Mouse (Mus musculus) right cerebral cortex, adult 18-20 months (tissue): ENCODE measurements around the gene Dhx30.
"Not testable (repeated sequence)": the region's sequence is repeated elsewhere in the genome, so short reads cannot be mapped to it uniquely, and the experiment has no call there.

ENCODE experiments used
- DNase-seq: peaks from one replicate; pipeline ENCODE4 v3.0.0; 2022; ENCODE audit warnings: mixed read lengths

Dhx30 gene

DNA sequence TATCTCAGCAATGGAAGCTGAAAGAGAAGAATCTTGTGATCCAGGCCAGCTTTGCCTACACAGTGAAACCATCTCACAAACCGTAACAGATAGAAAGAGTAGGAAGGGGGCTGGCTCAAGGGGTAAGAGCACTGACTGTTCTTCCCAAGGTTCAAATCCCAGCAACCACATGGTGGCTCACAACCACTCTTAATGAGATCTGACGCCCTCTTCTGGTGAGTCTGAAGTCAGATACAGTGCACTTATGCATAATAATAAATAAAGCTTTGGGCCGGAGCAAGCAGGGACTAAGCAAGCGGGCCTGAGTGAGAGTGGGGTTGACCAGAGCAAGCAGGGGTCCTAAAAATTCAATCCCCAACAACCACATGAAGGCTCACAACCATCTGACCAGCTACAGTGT lies 24.3 kb downstream of the Dhx30 start:
- no peak for DNase-seq

DNA sequence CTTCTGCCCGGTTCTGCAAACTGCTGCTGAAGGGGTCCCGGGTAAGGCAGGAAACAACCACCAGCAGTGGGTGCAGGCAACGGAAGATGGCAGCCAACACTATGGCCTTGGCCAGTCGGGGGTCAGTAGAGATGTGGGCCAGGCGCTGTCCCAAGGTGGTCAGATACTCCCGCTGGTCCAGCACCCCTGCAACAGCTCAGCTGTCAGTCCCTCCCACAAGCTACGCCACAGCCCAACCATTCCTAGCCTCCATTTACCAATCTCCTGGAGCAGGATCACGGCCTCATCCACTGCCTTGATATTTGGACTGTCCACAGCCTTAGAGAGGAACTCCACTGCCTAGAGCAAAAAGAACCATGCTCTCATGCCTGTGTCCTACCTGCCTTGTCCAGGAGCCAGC lies 31.9 kb downstream of the Dhx30 start:
- no peak for DNase-seq

DNA sequence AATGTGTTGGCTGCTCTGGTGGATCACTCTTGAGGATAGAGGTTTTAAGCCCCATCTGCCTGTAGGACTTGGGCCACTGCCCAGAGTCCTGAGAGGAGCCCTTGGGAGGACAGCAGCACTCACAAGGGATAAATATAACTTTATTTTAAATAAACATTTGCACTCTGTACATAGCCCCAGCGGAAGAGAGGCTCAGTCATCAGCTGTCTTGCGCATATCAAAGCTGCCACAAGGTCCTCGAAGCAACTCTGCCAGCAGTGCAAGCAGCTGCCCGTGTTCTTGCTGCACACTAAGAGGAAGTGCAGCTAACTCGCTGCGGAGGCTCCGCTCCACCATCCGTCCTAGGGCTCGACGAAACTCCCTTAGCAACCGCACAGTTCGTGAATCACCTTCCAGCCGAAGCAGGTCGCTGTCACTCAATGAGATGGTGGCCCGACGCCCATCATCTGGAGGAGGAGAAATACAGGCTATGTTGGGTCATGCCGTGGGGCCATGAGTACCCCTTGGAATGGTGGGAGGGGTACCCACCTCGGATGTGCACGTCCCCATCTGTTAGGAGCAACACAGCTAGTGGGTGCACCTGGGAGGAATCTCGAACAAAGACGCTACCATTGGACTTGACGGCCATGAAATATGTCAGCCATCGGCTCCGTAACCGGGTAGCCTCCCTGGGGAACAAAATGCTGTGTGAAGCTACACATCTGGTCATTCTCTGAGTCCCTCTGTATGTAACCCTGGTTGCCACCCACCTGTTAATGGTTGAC lies 33.2 kb downstream of the Dhx30 start:
- DNase-seq, result peak; percentile 44

DNA sequence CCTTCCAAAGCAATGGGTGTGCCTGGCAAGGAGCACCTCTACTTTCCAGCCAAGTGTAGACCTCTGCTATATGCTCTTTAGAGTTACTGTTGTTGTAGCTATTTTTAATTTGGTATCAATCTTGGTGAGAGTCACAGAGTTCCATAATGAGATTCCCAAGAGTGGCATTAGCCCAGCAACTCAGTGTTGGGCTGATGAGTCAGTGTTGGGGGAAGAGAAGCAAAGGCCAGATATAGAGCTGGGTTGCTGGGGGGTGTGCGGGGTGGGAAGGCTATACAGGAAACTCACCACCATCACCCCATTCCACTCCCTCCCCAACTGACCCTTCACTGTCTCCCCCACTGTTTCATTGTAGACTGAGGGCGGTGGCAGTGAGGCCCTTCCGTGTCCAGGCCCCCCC lies 36.6 kb downstream of the Dhx30 start:
- DNase-seq, result peak; percentile 37

DNA sequence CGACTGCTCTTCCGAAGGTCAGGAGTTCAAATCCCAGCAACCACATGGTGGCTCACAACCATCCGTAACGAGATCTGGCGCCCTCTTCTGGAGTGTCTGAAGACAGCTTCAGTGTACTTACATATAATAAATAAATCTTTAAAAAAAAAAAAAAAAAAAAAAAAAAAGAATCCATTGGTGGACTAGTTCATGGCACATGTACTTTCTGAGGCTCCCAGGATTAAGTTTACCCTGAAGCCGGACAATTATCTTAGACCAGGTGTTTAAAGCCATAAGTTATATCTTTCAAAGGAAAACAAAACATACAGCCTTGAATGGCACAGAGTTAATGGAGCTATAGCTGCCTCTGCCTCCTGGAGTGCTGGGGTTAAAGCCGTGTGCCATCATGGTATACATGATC lies 41.2 kb downstream of the Dhx30 start:
- not testable (repeated sequence) for DNase-seq

DNA sequence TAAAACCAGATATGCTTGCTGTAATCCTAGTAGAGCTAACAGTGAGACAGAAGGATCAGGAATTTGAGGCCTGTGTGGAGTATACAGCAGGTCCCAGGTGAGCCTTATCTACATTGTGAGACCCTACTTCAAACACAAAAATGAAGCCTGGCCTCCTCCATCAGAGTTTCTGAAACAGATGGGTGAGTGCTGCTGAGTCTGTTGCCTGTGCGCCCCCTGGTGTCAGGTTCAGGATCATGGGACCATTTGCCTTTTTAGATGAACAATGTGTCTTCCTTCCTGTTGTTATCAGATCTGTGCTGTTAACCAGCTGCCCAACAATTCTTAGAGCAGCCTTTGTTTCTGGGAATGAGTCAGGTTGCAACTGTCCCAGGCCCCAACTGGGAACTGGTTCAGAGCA lies 45.8 kb downstream of the Dhx30 start:
- peak; percentile 83 for DNase-seq

GRCm38 (mm10) chr9:110071011-110071410 lies 46.6 kb downstream of the Dhx30 start:
- DNase-seq, result no peak

DNA sequence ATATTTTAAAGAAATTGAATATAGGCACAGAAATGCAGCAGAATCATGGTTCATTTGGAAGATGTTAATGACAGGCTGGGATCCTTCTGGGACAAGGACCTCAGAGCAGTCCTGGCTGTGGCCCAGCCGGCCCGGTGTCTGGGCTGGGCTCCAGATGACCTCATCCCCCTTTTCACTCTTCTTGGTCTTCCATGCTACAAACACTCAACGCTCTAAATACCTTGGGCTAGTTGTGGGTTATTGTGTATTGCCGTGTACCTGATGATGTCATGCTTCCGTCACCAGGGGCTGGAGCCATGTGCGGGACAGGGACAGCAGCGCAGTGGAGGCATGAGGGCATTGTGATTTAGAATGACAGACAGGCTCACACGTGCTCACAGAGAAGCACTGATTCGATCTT lies 47.3 kb downstream of the Dhx30 start:
- DNase-seq, result no peak

DNA sequence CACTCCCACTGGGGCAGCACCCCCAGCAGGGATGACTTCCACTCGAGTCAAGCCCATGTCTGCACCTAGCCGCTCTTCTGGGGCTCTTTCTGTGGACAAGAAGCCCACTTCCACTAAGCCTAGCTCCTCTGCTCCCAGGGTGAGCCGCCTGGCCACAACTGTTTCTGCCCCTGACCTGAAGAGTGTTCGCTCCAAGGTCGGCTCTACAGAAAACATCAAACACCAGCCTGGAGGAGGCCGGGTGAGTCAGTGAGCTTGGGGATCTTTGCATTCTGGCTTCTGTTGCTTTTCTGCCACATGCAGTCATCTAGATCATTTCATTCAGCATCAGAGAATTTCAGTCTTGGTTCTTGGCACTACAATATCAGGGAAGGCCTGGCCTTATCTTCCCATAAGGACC lies 48.9 kb downstream of the Dhx30 start:
- DNase-seq, result no peak

DNA sequence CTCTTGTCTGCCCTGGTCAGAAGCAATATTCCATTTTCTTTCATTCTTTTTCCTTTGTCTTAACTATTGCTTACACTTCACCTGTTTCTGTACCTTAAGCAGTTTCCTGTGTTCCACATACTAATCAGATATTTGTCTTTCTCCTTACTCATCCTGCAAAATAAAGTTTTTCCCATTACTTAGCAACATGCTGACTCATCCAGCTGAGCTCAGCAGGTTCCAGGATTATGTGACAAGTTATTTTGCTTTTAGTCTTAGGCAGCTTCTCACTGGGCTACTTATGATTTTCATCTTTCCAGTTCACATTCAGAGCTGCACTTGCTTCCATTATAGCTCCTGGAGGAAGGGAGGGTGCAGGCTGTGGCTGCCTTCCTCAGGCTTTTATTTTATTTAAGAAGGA lies 53.0 kb downstream of the Dhx30 start:
- no peak for DNase-seq

DNA sequence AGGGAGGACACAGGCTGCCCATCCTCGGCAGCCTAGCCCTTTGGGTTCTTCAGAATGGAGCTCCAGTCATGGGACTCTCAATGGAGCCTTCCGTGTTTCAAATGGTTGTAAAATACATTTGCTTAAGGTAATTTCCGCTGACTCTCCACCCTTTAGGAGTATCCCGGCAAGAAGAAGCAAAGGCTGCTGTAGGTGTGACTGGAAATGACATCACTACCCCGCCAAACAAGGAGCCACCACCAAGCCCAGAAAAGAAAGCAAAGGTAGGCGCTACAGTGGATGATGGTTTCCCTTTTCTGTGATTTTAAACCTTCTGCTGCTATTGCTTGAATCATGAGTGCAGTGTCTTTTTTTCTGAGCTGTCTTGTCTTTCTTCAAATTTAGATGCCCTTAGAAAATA lies 54.8 kb downstream of the Dhx30 start:
- DNase-seq, result no peak

DNA sequence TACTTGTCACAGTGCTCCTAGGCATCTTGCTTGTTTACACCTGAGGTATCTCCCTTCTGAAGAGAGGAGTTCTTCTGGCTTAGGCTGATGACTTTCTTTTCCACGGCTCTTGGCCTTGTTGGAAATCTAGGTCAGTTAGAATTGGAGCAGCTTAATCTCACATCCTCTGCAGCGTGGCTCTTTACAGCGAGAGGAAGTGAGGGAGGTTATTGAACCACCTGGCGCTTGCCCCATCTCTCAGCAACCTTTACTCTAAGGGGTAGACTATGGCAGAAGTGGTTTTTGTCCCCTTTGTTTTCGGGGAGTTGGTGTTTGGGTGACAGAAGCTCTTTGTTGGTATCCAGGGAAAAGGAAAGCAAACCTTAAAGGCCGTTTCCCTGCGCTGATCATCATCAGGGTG lies 55.2 kb downstream of the Dhx30 start:
- no peak for DNase-seq

GRCm38 (mm10) chr9:110060761-110061160 lies 56.9 kb downstream of the Dhx30 start:
- DNase-seq, result no peak

DNA sequence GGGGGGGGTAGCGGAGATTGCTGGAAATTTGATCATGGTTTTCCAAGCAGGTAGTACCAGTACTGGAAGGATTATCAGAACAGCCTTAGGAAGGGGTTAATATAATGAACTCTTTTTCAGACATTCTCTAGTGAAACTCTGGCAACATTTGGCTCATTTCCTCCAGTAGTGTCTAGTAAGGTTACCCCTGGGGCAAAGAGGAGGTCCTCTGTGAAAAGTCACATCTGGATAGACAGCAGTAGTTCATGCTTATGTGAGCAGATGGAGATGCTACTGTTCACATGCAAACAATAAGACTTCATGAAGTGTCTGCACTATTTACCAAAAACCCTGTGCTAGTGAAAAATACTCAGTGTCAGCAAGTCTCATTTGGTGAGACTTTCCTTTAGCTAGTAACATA lies 60.4 kb downstream of the Dhx30 start:
- no peak for DNase-seq

GRCm38 (mm10) chr9:110054781-110055180 lies 62.8 kb downstream of the Dhx30 start:
- no peak for DNase-seq

GRCm38 (mm10) chr9:110054080-110054421 lies 63.6 kb downstream of the Dhx30 start:
- DNase-seq, result no peak

DNA sequence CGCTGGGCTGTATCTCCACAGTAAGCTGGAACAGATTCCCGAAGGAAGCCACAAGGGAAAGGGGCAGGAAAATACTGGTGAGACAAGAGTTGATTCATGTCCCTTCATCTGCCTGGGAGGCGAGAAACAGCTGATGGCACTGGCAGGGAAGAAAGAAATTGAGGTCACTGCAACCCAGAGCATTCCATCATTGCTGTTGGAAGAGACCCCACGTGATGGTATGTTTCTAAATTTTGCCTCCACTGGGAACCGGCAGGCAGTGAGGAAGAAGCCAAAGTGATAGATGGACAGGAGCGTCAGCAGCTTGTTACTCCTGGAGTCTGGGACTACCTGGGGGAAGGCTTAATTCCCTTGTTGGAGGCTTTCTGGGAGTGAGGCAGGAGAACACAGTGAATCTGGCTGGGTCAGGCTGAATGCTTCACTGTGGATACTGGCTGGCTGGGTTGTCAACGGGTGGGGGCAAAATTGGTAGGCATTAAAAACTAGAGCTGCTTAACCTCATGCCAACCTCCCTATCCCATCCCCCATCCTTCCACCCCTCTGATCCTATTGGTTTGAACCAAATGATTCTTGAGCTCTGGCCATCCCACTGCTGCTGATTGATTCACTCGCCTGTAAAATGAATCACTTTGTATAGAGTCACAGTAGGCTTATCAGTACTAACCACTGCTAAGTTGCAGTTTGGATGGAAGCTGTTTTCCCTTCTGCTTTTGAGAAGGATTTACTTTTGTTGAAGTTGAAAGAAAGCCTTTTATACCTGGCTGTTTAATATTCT lies 64.1 kb downstream of the Dhx30 start:
- peak; percentile 62 for DNase-seq

DNA sequence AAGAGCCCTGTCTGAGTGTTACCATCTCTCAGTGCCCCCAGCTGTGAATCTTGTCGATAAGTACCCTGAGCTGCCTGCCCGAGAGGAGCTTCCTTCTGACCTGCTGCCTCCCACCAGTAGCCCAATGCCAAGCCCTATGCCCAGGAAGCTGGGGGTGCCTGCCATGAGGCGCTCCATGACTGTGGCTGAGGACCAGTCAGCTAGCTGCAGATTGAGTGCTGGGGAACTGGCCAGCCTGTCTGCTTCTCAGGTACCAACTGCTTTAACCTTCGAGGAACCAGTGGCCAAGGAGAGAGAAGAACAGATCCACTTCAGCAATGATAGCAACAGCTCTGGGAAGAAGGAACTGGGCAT lies 64.7 kb downstream of the Dhx30 start:
- DNase-seq, result no peak

DNA sequence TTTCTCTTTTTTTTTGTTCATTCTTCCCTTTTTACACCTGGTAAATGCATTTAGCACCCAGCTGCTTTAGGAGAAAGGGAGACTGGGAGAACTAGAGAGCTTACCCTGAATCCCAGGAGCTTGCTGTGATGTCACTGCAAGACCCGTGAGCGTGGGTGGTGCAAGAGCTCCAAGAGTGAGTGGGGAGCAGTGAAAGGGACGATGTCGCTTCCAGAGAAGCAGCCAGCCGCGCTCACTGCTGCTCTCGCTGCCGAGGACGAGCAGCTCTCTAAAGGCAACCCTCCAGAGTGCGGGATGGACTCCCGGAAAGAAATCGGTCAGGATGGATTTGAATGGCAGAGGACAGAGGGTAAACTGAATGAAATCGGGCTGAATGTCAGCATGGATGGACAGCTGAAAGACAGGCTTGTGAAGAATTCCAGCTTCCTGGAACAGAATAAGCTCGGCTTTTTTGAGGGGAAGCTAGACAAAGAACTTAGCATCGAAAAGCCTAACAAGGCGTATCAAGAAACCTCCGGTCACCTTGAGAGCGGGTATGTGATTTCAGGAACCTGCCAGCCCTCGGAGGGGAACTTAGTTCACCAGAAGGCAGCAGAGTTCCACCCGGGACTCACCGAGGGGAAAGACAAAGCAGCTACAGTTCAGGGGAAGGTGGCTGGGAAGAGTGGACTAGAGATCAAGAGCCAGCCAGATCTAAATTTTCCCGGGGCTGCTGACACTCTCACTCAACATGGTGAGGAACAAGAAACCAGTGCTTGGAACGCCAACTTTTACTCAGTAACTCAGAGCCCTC lies 65.6 kb downstream of the Dhx30 start:
- peak; percentile 93 for DNase-seq

- no peak for DNase-seq
These were observed 66.4 kb downstream of the Dhx30 start for GRCm38 (mm10) chr9:110051184-110051583.

GRCm38 (mm10) chr9:110047857-110048256 lies 69.8 kb downstream of the Dhx30 start:
- no peak for DNase-seq

DNA sequence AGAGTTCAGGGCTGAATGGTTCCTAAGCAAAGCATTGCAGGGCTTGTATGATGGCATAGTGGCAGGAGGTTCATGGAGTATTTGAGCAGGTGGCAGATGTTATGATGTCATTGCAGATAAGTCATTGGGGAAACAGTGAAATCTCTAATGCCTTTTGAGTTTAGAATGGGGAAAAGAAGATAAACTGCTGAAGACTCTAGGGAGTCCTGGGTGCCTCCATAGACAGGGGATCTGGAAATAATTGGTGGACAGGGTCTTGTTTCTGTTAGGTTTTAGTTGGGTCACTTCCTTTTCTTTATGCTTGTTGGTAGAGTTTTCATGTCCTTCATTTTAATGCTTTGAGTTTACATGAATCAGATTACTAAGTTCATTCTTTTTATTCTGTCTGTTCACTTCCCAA lies 70.4 kb downstream of the Dhx30 start:
- no peak for DNase-seq

DNA sequence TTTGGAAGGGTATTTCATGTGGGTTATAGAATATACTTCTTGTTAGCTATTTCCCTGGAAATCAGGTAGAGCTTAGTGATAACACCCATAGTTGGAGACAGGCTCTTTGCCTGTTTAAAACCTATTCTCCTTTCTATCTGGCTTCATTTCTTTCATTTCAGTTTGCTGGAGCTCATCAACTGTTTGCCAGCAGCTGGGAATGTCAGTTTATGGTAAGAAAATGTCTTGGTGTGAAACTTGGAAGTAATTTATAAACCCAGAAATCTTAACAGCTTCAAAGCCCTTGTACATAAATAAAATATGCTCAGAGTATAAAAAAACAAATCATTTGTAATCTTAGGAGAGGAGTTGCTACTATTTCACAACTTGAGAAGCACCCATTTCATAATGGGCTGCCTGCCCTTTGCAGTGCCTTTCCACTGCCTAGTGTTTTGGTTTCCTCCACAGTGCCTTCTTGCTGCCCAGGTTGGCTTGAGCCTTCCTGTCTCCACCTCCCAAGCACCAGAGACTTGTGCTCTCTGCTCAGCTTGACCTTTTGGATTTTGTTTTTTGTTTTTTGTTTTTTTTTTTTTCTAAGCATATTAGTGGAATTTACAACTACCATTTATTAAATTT lies 71.8 kb downstream of the Dhx30 start:
- no peak for DNase-seq
